ENCODE assay signal across 11 mouse cellular contexts in genomic region chr9:67584871-67585270, GRCm38 (mm10). TPM values are rescaled to one million over a fixed set of nuclear protein-coding genes. Genes with fewer than 3 reads are reported as not detected.
DNase-seq lines count a peak whose midpoint lies in the region; ATAC-seq and TF ChIP-seq lines count a peak whose summit lies in the region.
"Had no signal": no experiment of that assay in that cellular context is flagged by ENCODE, and none has a peak within 500 bp of the region (broad histone marks: within the 10 kb centered on the region; RNA-seq: fewer than 3 reads in every experiment).

No protein-coding gene starts in this region.

- H3K27me3 ChIP-seq in lung, embryonic 16.5 days (ENCODE audit: control insufficient read depth, insufficient read depth, low read depth, low read length): no peaks in the 10 kb centered on the region
- no peaks in the 10 kb centered on the region for H3K27me3 ChIP-seq in forebrain, embryonic 16.5 days (replicated peaks; ENCODE audit: control insufficient read depth, insufficient read depth, low read length)
- H3K27me3 ChIP-seq: Patski had no signal

- H3K4me3 ChIP-seq in lung, embryonic 16.5 days (ENCODE audit: low read length): no peak overlapping the region
- H3K4me3 ChIP-seq in left cerebral cortex, adult 2 months: no peak overlapping the region
- H3K4me3 ChIP-seq in forebrain, embryonic 16.5 days (replicated peaks; ENCODE audit: low read length): no peak overlapping the region

- ATAC-seq in lung, embryonic 16.5 days (ENCODE audit: low read depth): peak; percentile 79
- no peak for ATAC-seq in megakaryocyte progenitor cell, adult 5-6 weeks (replicated peaks; ENCODE audit: poor library complexity)
- no peak for ATAC-seq in forebrain, embryonic 16.5 days
- ATAC-seq: Patski had no signal

- no peaks in the 10 kb centered on the region for H3K36me3 ChIP-seq in lung, embryonic 16.5 days (ENCODE audit: control insufficient read depth, insufficient read depth, low read length)
- H3K36me3 ChIP-seq in forebrain, embryonic 16.5 days (ENCODE audit: control insufficient read depth, insufficient read depth): no peaks in the 10 kb centered on the region

- intact Hi-C loops in heart, postnatal 25 days (cut with DNase I): no loop called here
- intact Hi-C loops in left cerebral cortex, adult 2 months (cut with DNase I): no loop called here

- peak; percentile 92 for DNase-seq in NIH3T3 (ENCODE audit: low read depth)
- DNase-seq in fibroblast of lung, adult 2 months (ENCODE audit: low read depth): peak; percentile 73
- DNase-seq in heart, postnatal 25 days (ENCODE audit: low spot score): peak; percentile 79
- no peak for DNase-seq in cerebellum, adult 8-10 months
- DNase-seq in left cerebral cortex, adult 2 months (ENCODE audit: extremely low spot score in 1 of 2, low spot score in 2 of 2): no peak
- DNase-seq: cerebellum, adult 11-12 months; left cerebral cortex, postnatal 4 days had no signal

- H3K27ac ChIP-seq in lung, embryonic 16.5 days (ENCODE audit: low read length): no peak overlapping the region; the same call in none of the 2 replicates
- H3K27ac ChIP-seq in left cerebral cortex, adult 2 months: no peak overlapping the region
- no peak overlapping the region for H3K27ac ChIP-seq in forebrain, embryonic 16.5 days (ENCODE audit: low read length)

- WGBS in lung, embryonic 16.5 days: 64% methylated on average over 10 of the region's 10 CpGs
- WGBS in forebrain, embryonic 16.5 days: 95% methylated on average over 10 of the region's 10 CpGs

- H3K4me1 ChIP-seq in lung, embryonic 16.5 days (replicated peaks; ENCODE audit: control insufficient read depth, insufficient read depth, low read length): peaks cover 12% of the 10 kb centered on the region
- H3K4me1 ChIP-seq in forebrain, embryonic 16.5 days (replicated peaks; ENCODE audit: control insufficient read depth, insufficient read depth, low read length): no peaks in the 10 kb centered on the region

- no peak overlapping the region for H3K4me2 ChIP-seq in lung, embryonic 16.5 days (ENCODE audit: low read depth, low read length)
- H3K4me2 ChIP-seq in forebrain, embryonic 16.5 days (ENCODE audit: low read length): no peak overlapping the region

- no peak for TF ChIP-seq CTCF in left cerebral cortex, adult 2 months (IDR thresholded peaks at IDR 0.05)

- no peaks in the 10 kb centered on the region for H3K9me3 ChIP-seq in lung, embryonic 16.5 days (ENCODE audit: control insufficient read depth, low read length)
- no peaks in the 10 kb centered on the region for H3K9me3 ChIP-seq in forebrain, embryonic 16.5 days (ENCODE audit: control insufficient read depth, low read length)

- no peak overlapping the region for H3K9ac ChIP-seq in lung, embryonic 16.5 days (ENCODE audit: low read length)
- H3K9ac ChIP-seq in forebrain, embryonic 16.5 days (replicated peaks; ENCODE audit: low read depth, low read length): no peak overlapping the region

RNA-seq across cellular contexts. Expression of gene Tln2, which starts 25.4 kb away (rescaled TPM):
- total RNA-seq in heart, postnatal 25 days (2021): 10 to 100 TPM; 89.4 to 91.5 TPM
- polyA plus RNA-seq in lung, embryonic 16.5 days (2015; fragmentation: Nextera tagmentation; extraction: Ambion mirVana): 9.9 and 11.1 TPM in 2 replicates
- 10 to 100 TPM; 96.2 to 96.3 TPM for total RNA-seq in left cerebral cortex, adult 2 months (2021)
- 0.27 and 0.73 TPM in 2 replicates for total RNA-seq in megakaryocyte progenitor cell, adult 5-6 weeks (2015)
- 0.64 and 0.75 TPM in 2 replicates for total RNA-seq in megakaryocyte progenitor cell, adult 5-6 weeks (2017)
- 15.7 and 19.6 TPM in 2 replicates for polyA plus RNA-seq in forebrain, embryonic 16.5 days (2015; fragmentation: Nextera tagmentation; extraction: Ambion mirVana)

Comparison
In these comparisons a context has a peak if more than half of its experiments do, and no peak if none do; other contexts are left out.
1. DNase-seq: peak in NIH3T3 (single experiment), fibroblast of lung, adult 2 months (single experiment) and heart, postnatal 25 days (single experiment); none in cerebellum, adult 8-10 months (single experiment) and left cerebral cortex, adult 2 months (0 of 2).
2. RNA of gene Tln2, which starts 25.4 kb away (total RNA-seq): 96.2 to 96.3 TPM in left cerebral cortex, adult 2 months and 89.4 to 91.5 TPM in heart, postnatal 25 days; 0.27 to 0.75 TPM in megakaryocyte progenitor cell, adult 5-6 weeks; every median in the first group is over 10 times any median in the second.